Mouse (Mus musculus): ENCODE measurements around the gene Ttc33. TPM values are rescaled to one million over a fixed set of nuclear protein-coding genes. Genes with fewer than 3 reads are reported as not detected.

Ttc33 gene
- polyA plus RNA-seq, 1 experiment from 2014 or later, result 45.1 TPM

DNA sequence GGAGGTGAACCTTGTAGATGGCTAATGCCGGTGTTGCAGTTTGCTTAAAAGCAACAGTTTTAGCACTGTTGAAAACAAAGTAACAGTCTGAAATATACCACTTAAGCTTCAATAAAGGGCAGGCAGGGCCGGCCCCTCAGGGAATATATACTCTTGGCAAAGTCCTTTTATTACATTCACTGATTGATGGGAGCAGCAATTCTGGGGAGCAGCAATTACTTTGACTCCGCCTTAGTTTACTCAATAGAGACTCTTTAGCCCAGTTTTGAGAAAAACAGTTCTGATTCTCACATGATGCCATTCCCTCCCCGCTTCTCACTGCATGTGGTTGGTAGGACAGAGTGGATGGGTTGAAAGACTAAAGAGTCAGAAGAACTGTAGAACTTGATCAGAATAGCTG lies 36.1 kb upstream of the Ttc33 start:
- Histone ChIP-seq H3K9me3 (replicated peaks) (no peaks in the 10 kb centered on the region), H3K9ac (no peak overlapping the region), H3K4me1 (peaks cover 30% of the 10 kb centered on the region), H3K4me2 (no peak overlapping the region), H3K27ac (no peak overlapping the region), H3K27me3 (no peaks in the 10 kb centered on the region), H3K4me3 (replicated peaks) (no peak overlapping the region), H3K36me3 (0 out of 2 replicates have a peak, but pooled peaks cover 3% of the 10 kb centered on the region)
- ATAC-seq (replicated peaks; ENCODE audit: low FRiP score), result no peak
- 46% methylated on average over 4 of the region's 4 CpGs for WGBS

DNA sequence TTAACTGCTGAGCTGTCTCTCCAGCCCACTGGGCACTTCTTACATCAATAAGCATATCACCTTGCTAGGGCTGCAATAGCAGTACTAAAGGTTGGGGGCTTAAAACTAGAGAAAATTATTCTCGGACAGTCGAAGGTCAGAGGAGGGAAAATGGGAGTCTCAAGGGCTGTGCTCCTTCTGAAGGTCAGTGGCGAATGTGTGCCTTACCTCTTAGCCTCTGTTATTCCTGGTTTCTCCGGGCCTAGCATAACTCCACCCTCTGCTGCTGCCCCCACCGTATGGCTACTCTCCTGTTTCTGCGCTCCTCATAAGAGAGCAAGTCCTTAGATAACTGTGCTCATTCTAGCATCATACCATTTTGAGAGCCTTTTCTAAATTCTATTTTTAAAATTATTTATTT lies 33.2 kb upstream of the Ttc33 start:
- 85% methylated on average over 6 of the region's 6 CpGs for WGBS
- no peak overlapping the region for H3K4me3 ChIP-seq (replicated peaks)
- no peaks in the 10 kb centered on the region for H3K9me3 ChIP-seq (replicated peaks)
- H3K4me1 ChIP-seq, result peaks cover 23% of the 10 kb centered on the region
- no peak overlapping the region for H3K9ac ChIP-seq
- no peaks in the 10 kb centered on the region for H3K27me3 ChIP-seq
- ATAC-seq (replicated peaks; ENCODE audit: low FRiP score), result no peak
- H3K36me3 ChIP-seq, result no peaks in the 10 kb centered on the region
- no peak overlapping the region for H3K27ac ChIP-seq
- no peak overlapping the region for H3K4me2 ChIP-seq

DNA sequence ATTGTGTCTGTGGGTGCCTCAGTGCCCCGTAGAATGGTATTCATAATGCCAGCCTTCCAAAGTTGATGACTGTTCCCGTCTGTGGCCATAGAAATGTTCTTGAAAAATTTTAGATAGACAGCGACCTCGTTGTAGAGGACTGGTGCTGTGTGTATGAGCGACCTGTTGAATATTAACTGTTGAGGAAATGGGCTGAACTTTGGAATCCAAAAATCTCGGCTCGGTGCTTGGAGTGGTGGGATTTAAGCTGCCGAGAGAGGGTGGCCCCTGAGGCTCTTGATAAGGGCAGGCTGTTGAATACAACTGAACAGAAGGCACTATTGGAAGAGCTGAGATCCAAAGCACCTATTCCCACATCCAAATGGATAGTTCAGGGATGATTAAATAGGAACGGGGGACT lies 30.7 kb upstream of the Ttc33 start:
- 72% methylated on average over 9 of the region's 9 CpGs for WGBS
- Histone ChIP-seq H3K27ac (0 out of 2 replicates have a peak overlapping the region, but pooled peaks have one; percentile 22), H3K4me1 (peaks cover 19% of the 10 kb centered on the region), H3K4me3 (replicated peaks) (no peak overlapping the region), H3K4me2 (no peak overlapping the region), H3K9ac (no peak overlapping the region), H3K9me3 (replicated peaks) (no peaks in the 10 kb centered on the region), H3K36me3 (no peaks in the 10 kb centered on the region), H3K27me3 (no peaks in the 10 kb centered on the region)
- ATAC-seq (replicated peaks; ENCODE audit: low FRiP score), result no peak

DNA sequence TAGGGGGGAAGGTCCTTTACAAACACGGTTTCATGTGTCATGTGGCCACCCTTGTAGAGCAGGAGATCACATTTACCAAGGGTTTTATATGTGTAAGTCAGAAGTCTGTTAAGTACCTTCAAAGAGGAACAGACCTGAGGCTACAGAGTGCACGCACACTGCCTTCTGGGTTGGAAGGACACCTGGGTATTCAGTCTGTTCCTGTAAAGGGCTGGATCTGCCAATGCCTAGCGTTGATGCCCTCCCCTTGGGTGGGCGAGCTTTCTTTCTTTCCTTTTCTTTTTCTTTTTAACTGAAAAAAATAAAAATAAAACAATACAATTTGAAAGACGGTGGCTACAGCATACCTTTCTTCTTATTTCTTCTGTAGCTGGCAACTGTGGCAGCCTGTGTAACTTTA lies 30.2 kb upstream of the Ttc33 start:
- Histone ChIP-seq H3K36me3 (peaks cover 1% of the 10 kb centered on the region; the same call in 1 of the 2 replicates), H3K27me3 (no peaks in the 10 kb centered on the region), H3K9ac (no peak overlapping the region), H3K4me2 (no peak overlapping the region), H3K4me3 (replicated peaks) (no peak overlapping the region), H3K27ac (0 out of 2 replicates have a peak overlapping the region, but pooled peaks have one; percentile 22), H3K4me1 (peaks cover 19% of the 10 kb centered on the region), H3K9me3 (replicated peaks) (no peaks in the 10 kb centered on the region)
- ATAC-seq (replicated peaks; ENCODE audit: low FRiP score), result 0 out of 2 replicates have a peak, but pooled peaks have one; percentile 43
- WGBS, result 60% methylated on average over 5 of the region's 5 CpGs

DNA sequence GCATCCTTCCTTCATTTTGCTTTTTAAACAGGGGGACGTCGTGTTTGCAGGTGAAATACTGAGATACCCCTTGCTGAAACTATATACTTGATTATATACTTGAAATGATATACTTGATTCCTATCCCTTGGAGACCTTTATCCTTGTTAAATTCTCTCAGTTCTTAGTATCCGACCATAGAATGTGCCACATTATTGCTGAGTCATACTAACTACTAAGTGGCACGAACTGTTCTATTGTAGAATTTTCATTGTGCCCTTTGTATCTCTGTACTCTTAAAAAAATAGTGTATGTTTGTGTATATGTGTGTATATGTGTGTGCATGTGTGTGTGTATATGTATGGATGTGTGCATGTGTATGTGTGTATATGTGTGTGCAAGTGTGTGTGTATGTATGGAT lies 29.0 kb upstream of the Ttc33 start:
- no peaks in the 10 kb centered on the region for H3K27me3 ChIP-seq
- peaks cover 9% of the 10 kb centered on the region for H3K36me3 ChIP-seq
- WGBS, result 86% methylated on average over 4 of the region's 4 CpGs
- no peak overlapping the region for H3K4me3 ChIP-seq (replicated peaks)
- H3K4me1 ChIP-seq, result peaks cover 19% of the 10 kb centered on the region
- no peak overlapping the region for H3K27ac ChIP-seq
- H3K9me3 ChIP-seq (replicated peaks), result no peaks in the 10 kb centered on the region
- no peak overlapping the region for H3K4me2 ChIP-seq
- H3K9ac ChIP-seq, result no peak overlapping the region
- ATAC-seq (replicated peaks; ENCODE audit: low FRiP score), result no peak

DNA sequence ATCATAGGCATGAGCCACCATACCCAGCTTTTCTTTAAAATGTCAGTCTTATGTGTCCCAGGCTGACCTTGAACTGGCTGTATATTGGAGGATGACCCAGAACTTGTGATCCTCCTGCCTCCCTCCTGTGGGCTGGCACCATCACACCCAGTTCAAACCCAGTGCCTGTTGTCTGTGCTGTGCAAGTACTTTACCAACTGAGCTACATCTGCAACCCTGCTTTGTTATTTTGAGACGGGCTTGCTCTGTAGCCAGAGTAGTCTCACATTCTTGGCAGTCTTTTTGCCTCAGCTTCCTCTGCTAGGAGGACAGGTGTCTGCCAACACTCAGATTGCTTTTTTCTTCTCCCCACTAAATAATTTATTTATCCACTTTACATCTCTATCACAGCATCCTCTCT lies 27.9 kb upstream of the Ttc33 start:
- Histone ChIP-seq H3K4me1 (peaks cover 19% of the 10 kb centered on the region), H3K9ac (no peak overlapping the region), H3K9me3 (replicated peaks) (no peaks in the 10 kb centered on the region), H3K27ac (no peak overlapping the region), H3K4me3 (replicated peaks) (no peak overlapping the region), H3K4me2 (no peak overlapping the region), H3K27me3 (no peaks in the 10 kb centered on the region), H3K36me3 (peaks cover 15% of the 10 kb centered on the region)
- 68% methylated on average over 1 of the region's 1 CpGs for WGBS
- ATAC-seq (replicated peaks; ENCODE audit: low FRiP score), result no peak

DNA sequence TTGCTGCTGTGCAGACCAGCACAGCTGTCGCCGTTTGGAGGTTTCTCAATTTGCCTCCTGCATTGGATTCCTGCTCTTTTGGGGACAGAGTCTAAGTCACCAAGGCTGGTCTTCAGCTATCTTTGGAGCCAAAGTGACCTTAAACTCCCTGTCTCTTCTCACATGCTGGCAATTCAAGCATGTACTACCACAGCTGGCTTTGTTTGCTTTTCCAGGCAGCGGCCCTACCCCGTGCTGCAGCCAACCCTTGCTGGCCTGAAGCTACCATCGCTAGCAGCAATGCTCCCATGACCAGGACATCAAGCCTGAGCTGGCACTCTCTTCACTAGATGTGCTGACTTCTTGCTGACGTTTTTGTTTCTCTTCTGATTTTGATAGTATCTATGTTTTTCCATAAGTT lies 26.5 kb upstream of the Ttc33 start:
- Histone ChIP-seq H3K4me3 (replicated peaks) (no peak overlapping the region), H3K36me3 (peaks cover 27% of the 10 kb centered on the region), H3K4me2 (no peak overlapping the region), H3K9ac (no peak overlapping the region), H3K27ac (no peak overlapping the region), H3K27me3 (no peaks in the 10 kb centered on the region), H3K9me3 (replicated peaks) (no peaks in the 10 kb centered on the region), H3K4me1 (peaks cover 19% of the 10 kb centered on the region)
- 64% methylated on average over 6 of the region's 6 CpGs for WGBS
- 0 out of 2 replicates have a peak, but pooled peaks have one; percentile 54 for ATAC-seq (replicated peaks; ENCODE audit: low FRiP score)

DNA sequence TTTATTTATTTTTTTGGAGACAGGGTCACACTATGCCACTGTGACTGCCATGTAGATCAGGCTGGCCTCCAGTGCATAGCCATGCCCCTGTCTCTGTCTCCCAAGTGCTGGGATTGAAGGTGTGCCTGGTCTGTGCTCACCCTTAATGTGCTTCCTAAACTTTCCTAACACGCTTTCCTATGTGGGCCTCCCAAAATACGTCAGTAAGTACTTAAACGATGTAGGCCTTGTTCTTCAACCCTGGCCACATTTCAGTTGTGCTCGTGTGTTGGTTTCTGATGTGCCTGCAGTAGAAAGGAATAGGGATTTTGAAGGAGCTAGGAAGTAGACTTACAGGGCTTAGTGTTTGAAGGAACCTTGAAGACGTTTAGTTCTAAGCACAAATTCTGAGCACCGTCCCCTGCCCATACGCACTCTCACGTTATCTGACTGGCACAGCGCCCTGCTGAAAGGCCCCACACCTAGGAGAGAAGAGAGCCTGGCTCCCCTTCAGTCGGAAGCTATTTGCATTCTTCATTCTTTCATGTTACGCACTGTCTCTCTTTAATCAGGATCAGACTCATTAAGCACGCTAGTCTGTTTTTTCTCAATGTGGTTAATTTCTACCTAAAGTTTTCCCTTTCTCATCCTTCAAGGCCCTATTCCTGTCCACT lies 20.1 kb upstream of the Ttc33 start:
- H3K4me3 ChIP-seq (replicated peaks), result no peak overlapping the region
- no peak overlapping the region for H3K4me2 ChIP-seq
- H3K9me3 ChIP-seq (replicated peaks), result no peaks in the 10 kb centered on the region
- WGBS, result 82% methylated on average over 12 of the region's 12 CpGs
- H3K27ac ChIP-seq, result no peak overlapping the region
- H3K36me3 ChIP-seq, result peaks cover 78% of the 10 kb centered on the region
- no peak overlapping the region for H3K9ac ChIP-seq
- H3K27me3 ChIP-seq, result no peaks in the 10 kb centered on the region
- no peaks in the 10 kb centered on the region for H3K4me1 ChIP-seq
- ATAC-seq (replicated peaks; ENCODE audit: low FRiP score), result no peak

DNA sequence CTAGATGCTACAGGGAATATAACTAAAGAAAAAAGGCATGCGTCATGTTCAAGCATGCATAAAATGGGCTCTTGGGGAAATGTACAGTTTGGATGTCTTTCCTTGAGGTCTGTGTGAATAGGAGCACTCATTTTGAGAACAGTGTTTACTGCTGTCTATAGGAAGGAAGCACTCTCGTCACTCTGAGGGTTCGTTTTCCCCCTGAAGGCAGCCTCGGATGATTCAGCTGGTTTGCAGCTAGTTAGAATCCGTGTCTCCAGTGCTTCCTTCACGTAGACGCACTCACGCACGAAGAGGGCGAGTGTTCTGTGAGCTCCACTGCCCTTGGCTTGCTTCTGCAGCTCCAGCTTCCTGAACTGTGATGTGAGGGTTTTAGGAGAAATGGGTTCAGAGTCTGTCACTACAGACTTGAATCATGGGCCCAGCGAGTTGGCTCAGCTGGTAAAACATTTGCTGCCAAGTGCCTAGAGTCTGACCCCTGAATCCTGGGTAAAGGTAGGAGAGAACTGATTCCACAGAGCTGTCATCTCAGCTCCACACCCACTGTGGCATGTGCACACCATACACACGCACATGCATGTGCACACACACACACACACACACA lies 12.0 kb upstream of the Ttc33 start:
- Histone ChIP-seq H3K4me1 (no peaks in the 10 kb centered on the region), H3K4me3 (replicated peaks) (no peak overlapping the region), H3K9ac (no peak overlapping the region), H3K27ac (no peak overlapping the region), H3K27me3 (no peaks in the 10 kb centered on the region), H3K4me2 (no peak overlapping the region), H3K9me3 (replicated peaks) (no peaks in the 10 kb centered on the region), H3K36me3 (peaks cover 82% of the 10 kb centered on the region)
- WGBS, result 92% methylated on average over 12 of the region's 12 CpGs
- no peak for ATAC-seq (replicated peaks; ENCODE audit: low FRiP score)

DNA sequence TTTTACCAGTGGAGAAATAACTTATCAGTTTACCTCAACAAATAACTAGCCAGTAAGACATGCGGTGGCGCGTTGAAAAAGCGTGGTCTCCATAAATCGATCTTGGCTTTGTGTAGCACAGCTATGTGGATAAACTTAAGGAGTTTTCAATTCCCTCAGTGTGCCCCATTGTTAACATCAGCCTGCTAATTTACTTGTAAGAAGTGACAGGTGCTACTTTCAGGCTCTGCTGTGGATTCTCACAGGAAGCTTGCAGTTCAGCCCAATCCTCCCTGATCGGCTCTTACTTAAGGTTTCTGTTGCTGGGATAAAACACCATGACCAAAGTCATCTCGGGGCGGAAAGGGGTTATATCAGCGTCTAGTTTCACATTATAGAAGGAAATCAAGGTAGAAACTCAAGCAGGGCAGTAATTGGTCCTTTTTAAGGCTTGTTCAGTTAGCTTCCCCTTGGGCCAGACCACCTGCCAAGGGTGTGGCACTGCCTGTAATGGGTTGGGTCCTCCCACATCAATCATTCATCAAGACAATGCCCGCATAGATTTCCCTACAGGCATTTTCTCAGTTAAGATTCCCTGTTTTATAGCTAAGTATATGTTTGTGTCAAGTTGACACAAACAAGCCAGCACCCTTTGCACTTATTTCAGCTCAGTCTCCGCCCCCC lies 526 bp upstream of the Ttc33 start:
- peaks cover 21% of the 10 kb centered on the region for H3K4me1 ChIP-seq
- H3K9ac ChIP-seq, result peak overlapping the region; percentile 82
- no peaks in the 10 kb centered on the region for H3K27me3 ChIP-seq
- H3K4me2 ChIP-seq, result peak overlapping the region; percentile 72
- peaks cover 11% of the 10 kb centered on the region for H3K36me3 ChIP-seq
- no peaks in the 10 kb centered on the region for H3K9me3 ChIP-seq (replicated peaks)
- H3K4me3 ChIP-seq (replicated peaks), result peak overlapping the region; percentile 97
- peak overlapping the region; percentile 95 for H3K27ac ChIP-seq
- WGBS, result 30% methylated on average over 11 of the region's 11 CpGs
- ATAC-seq (replicated peaks; ENCODE audit: low FRiP score), result peak; percentile 52

DNA sequence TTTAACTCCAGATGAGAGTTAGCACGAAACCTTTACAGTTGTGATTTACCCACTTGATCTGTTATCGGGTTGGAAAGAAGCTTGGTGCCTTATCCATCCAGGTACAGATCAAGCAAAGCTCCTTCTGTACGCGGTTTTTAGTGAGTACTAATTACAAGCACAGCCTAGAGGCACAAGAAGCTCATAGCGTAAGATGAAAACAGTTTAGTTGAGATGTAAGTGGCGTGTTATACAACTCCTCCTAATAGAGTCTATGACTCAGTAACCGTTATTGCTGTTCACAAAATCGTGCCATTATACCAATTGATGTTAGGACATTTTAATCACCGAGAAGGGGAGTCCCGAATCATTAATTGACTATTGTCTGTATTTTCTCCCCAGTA lies 959 bp downstream of the Ttc33 start:
- Histone ChIP-seq H3K9me3 (replicated peaks) (no peaks in the 10 kb centered on the region), H3K27ac (peak overlapping the region; percentile 95; the same call in 1 of the 2 replicates), H3K4me2 (peak overlapping the region; percentile 72), H3K27me3 (no peaks in the 10 kb centered on the region), H3K36me3 (peaks cover 19% of the 10 kb centered on the region), H3K4me1 (peaks cover 21% of the 10 kb centered on the region), H3K4me3 (replicated peaks) (peak overlapping the region; percentile 97), H3K9ac (peak overlapping the region; percentile 82)
- ATAC-seq (replicated peaks; ENCODE audit: low FRiP score), result no peak
- WGBS, result 30% methylated on average over 10 of the region's 10 CpGs

DNA sequence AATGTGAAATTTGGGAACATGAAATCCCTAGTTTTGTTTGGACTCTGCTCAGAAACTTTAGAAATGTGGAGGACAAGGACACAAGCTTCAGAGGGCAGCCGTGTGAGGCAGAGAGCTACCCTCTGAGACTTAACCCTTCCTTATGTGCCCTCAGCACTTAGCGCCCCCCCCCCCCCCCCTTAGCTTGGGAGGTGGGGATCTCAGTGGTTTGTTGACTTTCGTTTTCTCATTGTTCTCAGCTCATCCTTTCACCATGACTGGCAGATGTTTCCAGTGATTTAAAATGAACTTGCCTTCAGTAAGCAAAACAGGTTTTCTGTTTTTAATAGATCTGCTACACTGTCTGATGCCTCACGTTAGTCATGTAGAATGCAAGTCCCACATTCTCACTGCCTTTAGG lies 1.8 kb downstream of the Ttc33 start:
- Histone ChIP-seq H3K27me3 (no peaks in the 10 kb centered on the region), H3K36me3 (peaks cover 24% of the 10 kb centered on the region), H3K27ac (no peak overlapping the region), H3K9me3 (replicated peaks) (no peaks in the 10 kb centered on the region), H3K4me2 (no peak overlapping the region), H3K4me1 (peaks cover 21% of the 10 kb centered on the region), H3K9ac (no peak overlapping the region), H3K4me3 (replicated peaks) (no peak overlapping the region)
- 63% methylated on average over 4 of the region's 4 CpGs for WGBS
- no peak for ATAC-seq (replicated peaks; ENCODE audit: low FRiP score)

Measured in kidney, embryonic 15.5 days (tissue).